Mouse (Mus musculus) lung, adult 2 months (tissue): ENCODE measurements at regions not wholly inside any gene's neighbourhood (a gene's known extent, or its start where the extent isn't known, plus 50 kb on each side); places are given as distances from the start of the nearest gene placed in this dataset.

Experiments used
- CTCF ChIP-seq: fragments of 200-500 bp; IDR thresholded peaks from 2 replicates; pipeline ENCODE4 v1.5.1; 2011; ENCODE audit warnings: mild to moderate bottlenecking, low read length, control low read depth; ENCODE audit not compliant: insufficient read depth
- POLR2A ChIP-seq: fragments of 200-500 bp; IDR thresholded peaks from 2 replicates; pipeline ENCODE4 v1.6.1; 2011; ENCODE audit warnings: low read depth, mild to moderate bottlenecking, control low read depth, low read length, borderline replicate concordance; ENCODE audit errors: extremely low read depth

- TF ChIP-seq CTCF (no peak), POLR2A (no peak)
Observed at GRCm38 (mm10) chr7:83227262-83228108, 357.2 kb upstream of the Tmc3 start.
